Mouse (Mus musculus) heart, postnatal 36 days (tissue): ENCODE data around the gene Dph6. TPM values are rescaled to one million over a fixed set of nuclear protein-coding genes. Genes with fewer than 3 reads are reported as not detected.
"Not testable (repeated sequence)": the region's sequence is repeated elsewhere in the genome, so short reads cannot be mapped to it uniquely, and the experiment has no call there.

Source experiments
- DNase-seq, 2 experiments: peaks; one replicate each; pipeline ENCODE4 v3.0.0; 2021 to 2022
- intact Hi-C: fragments of 180-260 bp; cut with DNase I; formaldehyde crosslinking; loops from one replicate; pipeline ENCODE4 v1.15.1; 2025
- total RNA-seq, 2 experiments: library from RNA; stranded (reverse); gene quantifications; 2 replicates each; pipeline ENCODE4 v1.2.3; 2021

The Dph6 gene
- 1 to 10 TPM; 6.1 to 8.3 TPM for total RNA-seq

DNA sequence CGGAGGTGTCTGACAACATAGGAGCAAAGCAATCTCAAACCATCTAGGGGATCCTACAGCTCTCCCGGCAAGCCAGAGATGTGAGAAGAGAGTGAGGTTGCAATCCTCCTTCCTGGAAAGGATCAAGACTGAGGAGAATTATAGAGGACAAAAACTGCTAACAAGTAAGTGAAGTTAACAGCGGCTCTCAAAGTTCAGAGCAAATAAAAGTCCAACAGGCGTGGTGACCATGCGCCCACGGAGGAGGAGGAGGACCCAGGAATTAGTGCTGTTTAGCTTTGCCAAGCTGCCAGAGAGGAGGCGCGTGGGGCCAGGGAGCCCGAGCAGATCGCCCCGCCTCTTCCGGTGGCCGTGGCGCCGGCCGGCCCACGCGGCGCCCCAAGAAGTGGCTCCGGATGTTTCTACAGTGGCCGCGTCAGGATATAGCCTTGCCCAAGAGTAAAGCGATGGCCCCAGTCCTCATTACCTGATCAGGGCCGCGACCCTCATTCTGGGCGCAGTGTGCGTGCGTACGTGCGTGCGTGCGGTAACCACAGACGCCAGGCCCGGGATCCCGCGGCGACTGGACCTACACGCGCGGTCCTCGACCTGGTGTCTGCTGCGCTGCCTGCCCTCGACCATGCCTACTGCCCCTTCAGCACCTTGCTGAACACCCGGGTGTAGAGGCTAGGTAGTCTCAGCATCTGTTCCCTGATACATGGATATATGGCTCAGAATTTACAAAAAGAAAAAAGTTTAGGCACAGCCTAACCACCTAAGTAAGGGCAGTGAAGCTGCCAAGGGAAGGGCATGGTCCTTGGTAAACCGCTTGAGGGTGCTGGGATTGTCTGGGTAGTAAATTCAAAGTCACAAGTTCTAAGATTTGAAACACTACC, at the start of gene Dph6:
Gene Dph6 (minus strand): TSS at position 600 of the 875 bp plus-strand sequence.
- peak; percentile 87 to 93 for DNase-seq
- intact Hi-C loops, result loop anchor here (10.0 kb wide), 2 partner anchors 930 to 1420 kb away; partner anchors contain the start of gene BC052040

DNA sequence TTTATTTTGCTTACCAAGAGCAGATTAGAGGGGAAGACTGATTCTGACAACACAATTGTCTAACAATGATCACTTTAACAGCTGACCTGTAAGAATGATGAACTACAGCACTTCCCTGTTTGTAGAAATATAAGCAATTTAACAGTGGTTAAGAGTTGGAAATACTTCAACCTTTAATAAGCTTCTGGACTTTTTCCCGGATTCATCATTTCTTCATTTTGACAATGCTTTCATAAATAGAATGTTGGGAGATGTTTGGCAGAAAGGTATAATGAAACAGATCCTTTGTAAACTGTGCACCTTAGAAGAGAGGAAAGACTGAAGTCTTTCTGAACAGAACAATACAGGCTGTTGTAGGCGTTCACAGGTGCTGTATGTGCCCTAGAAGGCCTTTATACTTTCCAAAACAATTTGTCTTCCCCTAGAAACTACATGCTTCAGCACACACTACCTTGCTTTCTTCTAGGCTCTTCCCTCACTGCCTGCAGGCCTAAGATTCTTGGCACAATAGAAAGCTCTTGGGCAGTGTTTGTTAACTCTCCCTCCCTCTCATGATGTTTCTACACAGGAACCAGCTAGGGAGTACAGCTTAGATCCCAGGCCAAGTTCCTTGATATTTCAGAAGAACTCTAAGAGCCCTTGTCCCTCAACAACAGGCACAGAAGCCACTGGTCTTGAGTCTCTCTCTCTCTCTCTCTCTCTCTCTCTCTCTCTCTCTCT, 46.4 kb upstream of the Dph6 start:
- no peak for DNase-seq

GRCm38 (mm10) chr2:114691607-114692006, 36.8 kb upstream of the Dph6 start:
- DNase-seq, result no peak
- intact Hi-C loops, result no loop called here

More for the DNA sequence above, 46.4 kb upstream of the Dph6 start:
- intact Hi-C loops, result no loop called here

GRCm38 (mm10) chr2:114687483-114687882, 32.7 kb upstream of the Dph6 start:
- intact Hi-C loops, result no loop called here
- DNase-seq, result no peak

DNA sequence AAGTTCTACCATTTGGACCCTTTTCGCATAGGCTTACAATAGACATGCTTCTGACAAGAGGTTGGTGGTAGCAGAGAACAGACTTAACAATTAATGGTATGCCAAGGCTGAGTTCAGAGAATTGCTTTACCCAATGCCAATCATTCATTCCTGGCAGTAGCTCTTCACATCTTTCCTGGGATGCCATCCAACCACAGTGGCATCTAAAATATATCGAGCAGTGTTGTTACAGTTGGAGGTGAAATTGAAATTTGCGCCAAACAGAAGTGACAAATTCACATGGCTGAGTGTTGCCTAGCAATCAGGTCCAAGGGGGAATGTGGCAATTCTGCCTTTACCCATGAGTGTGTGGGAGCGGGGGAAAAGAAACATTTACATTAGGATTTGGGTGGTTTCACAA, 32.3 kb upstream of the Dph6 start:
- no peak for DNase-seq
- intact Hi-C loops, result no loop called here

DNA sequence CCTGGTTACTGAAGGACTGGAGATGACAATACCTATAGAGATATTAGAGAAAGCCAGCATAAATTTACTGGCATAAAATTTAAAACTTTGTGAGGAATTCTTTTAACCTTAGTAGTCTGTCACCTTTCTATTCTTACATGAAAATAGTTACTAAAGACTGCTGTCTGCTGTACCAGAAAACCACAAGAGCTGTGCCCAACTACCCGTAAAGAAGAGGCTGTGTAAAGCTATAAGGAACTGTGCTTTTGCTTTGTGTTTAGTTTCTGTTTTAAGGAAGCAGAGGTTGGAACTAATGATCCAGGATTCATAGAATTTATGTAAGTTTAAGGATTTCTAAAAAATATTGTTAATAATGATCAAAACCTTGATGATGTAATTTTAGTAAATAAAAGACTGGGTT, 19.1 kb upstream of the Dph6 start:
- DNase-seq, result no peak

DNA sequence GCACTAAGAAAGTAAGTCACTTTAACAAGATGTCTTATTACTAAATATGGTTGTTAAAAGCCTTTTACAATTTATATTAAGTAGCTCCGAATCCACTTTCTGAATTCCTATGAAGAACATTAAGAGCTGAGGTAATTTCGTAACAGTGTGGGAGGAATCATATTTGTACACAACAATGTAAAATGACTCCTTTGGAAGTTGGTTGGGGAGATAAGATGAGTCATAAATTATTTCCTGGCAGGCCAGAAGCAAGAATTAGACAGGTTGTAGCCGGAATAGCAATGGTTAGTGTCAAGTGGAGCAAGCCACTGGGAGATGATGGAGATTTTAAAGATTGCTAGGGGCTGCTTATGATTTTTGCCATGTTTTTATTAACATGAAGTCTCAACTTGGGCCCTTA, 16.2 kb upstream of the Dph6 start:
- intact Hi-C loops, result no loop called here
- DNase-seq, result no peak

More for the DNA sequence above, 19.1 kb upstream of the Dph6 start:
- intact Hi-C loops, result no loop called here

DNA sequence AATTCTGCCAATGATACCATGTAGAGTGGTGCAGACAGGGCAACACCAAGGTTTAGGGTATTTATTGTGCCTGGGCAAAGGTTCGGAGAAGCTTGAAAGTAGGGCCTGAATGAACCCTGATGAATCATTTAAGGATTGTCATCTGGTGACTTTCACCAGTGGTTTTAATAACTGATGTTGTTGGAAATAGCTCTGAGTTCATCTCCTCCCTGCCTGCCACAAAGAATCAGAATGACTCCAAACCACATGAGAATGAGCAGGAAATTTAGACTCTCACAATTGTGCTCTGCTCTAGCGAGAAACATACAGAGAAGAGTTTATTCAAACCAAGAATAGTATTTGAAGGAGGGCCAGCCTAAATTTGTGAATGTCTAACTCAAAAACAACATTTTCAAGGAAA, 4.2 kb upstream of the Dph6 start:
- intact Hi-C loops, result loop anchor here (10.0 kb wide), 2 partner anchors 926 to 1416 kb away; partner anchors contain the start of gene BC052040

GRCm38 (mm10) chr2:114646240-114646639, 8.5 kb downstream of the Dph6 start:
- intact Hi-C loops, result no loop called here
- no peak for DNase-seq

More for the DNA sequence above, 4.2 kb upstream of the Dph6 start:
- DNase-seq, result no peak

DNA sequence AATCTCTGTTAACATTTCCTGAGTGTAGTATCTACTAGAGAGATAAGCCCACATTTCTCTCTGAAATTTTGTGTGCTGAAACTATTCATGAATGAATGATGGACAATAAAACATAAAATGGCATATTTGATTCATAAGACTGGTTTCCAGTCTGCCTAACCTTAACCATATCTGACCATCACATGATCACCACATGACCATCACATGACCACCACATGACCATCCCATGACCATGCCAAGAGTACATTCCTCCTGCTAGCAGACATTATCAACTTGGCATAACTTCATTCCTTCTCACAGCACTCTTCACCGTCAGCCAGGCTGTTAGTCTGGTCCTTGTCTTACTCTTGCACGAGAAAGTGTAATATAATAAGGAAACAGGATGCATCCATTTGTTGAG, 10.9 kb downstream of the Dph6 start:
- intact Hi-C loops, result no loop called here
- DNase-seq, result no peak

DNA sequence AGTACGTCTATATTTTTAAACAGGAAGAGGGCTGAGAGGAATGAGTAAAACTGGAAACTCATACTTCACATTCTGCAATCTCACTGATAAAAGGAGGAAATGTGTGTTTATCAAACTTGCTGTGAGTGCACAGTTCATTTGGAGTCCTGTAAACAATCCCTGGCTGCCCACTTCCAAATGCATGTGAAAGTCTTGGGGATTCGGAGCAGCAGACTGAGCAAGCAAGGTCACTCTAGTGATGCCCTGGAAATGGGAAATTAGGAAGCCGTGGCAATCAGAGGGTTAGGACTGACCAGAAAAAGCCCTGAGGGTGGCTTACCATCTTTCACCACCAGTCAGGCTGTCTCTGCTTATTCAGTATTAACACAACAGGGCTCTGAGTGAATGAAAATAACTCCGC, 30.1 kb downstream of the Dph6 start:
- no peak for DNase-seq
- intact Hi-C loops, result loop anchor here (10.0 kb wide), 2 partner anchors 1230 to 1480 kb away; no protein-coding TSS in a partner anchor

GRCm38 (mm10) chr2:114622550-114622939, 32.2 kb downstream of the Dph6 start:
- intact Hi-C loops, result loop anchor here (2.0 to 10.0 kb wide), 3 partner anchors 230 to 1482 kb away; no protein-coding TSS in a partner anchor
- DNase-seq, result no peak

- intact Hi-C loops, result loop anchor here (2.0 to 10.0 kb wide), 3 partner anchors 231 to 1483 kb away; no protein-coding TSS in a partner anchor
- no peak for DNase-seq
Observed at GRCm38 (mm10) chr2:114621781-114622549, 32.8 kb downstream of the Dph6 start.

DNA sequence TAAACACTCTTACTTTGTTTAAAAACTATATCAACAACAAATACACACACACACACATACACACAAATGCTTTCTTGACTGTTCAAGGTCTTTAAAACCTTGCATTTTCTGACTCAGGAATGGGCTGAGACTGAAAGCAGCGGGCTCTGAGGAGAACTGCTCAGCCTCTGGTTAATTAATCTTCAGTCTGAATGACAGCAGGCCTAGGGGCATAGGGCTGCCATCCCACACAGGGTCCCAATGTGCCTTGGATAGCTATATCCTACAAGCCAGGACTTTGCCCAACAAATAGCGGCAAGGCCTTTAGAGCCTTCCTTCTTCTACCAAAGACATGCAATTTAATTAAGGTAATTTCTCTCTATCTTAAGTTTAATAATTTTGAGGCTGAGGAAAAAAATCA, 43.2 kb downstream of the Dph6 start:
- intact Hi-C loops, result no loop called here
- DNase-seq, result no peak

GRCm38 (mm10) chr2:114610110-114610509, 44.7 kb downstream of the Dph6 start:
- intact Hi-C loops, result no loop called here
- DNase-seq, result no peak

DNA sequence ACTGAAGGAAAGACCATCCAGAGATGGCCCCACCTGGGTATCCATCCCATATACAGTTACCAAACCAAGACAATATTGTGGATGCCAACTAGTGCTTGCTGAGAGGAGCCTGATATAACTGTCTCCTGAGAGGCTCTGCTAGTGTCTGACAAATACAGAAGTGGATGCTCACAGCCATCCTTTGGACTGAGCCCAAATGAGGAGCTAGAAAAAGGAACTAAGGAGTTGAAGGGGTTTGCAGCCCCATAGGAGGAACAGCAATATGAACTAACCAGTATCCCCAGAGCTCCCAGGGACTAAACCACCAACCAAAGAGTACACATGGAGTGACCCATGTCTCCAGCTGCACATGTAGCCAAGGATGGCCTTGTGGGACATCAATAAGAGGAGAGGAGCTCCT, 49.6 kb downstream of the Dph6 start:
- DNase-seq, intact Hi-C loops: not testable (repeated sequence)

- intact Hi-C loops, result no loop called here
- DNase-seq, result no peak
Observed at GRCm38 (mm10) chr2:114601174-114601573, 53.6 kb downstream of the Dph6 start.

DNA sequence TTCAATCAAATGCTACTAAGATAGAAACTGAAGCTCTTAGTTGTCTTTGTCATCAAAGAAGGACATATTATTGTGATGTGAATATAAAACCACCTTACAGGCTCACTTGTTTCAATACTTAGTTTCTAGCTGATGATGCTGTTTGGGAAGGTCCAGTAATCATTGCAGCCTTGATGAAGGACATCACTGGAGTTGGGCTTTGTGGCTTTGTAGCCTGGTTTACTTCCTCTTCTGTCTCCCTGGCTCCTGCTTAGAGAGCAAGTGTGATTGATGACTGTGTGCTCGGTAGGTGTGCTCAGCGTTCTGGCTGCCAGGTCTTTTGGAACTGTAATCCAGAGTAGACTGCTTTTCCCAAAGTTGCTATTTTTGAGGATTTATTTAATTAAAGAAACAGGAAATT, 55.0 kb downstream of the Dph6 start:
- DNase-seq, result no peak
- intact Hi-C loops, result no loop called here

- no peak for DNase-seq
- intact Hi-C loops, result no loop called here
Observed at GRCm38 (mm10) chr2:114593393-114593792, 61.4 kb downstream of the Dph6 start.

DNA sequence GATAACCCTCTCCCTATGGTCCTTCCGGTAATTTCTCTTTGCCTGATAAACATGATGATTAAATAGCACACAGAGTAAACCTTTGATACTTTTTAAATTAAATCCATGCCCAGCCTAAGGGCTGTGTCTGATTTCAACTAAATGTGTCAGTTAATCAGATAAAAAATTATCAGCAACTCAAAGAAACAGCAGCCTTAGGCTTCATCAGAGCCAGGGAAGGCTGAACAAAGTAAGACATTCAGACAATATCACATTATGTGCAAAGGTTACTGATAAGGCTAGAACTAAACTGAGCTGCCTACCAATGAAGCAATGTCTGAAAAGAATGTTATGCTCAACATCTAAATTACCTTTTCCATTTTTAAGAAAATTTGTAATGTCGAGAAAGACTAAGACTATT, 74.0 kb downstream of the Dph6 start:
- intact Hi-C loops, result no loop called here
- no peak for DNase-seq
